Mouse (Mus musculus): ENCODE data around the gene Rad9a.

GRCm38 (mm10) chr19:4184976-4185975, 16.2 kb downstream of the Rad9a start:
- TF ChIP-seq MAX (IDR thresholded peaks at IDR 0.05) (no peak), USF1 (IDR thresholded peaks at IDR 0.05; ENCODE audit: low read depth) (no peak), CTCF (IDR thresholded peaks at IDR 0.05; ENCODE audit: control insufficient read depth, insufficient read depth, insufficient read length) (no peak), FOSL1 (IDR thresholded peaks at IDR 0.05; ENCODE audit: insufficient read depth, low read length, poor library complexity, severe bottlenecking) (no peak)

Data from C2C12 (cell line).